ENCODE assay signal across 8 mouse cellular contexts in genomic region chr10:33304982-33305381, GRCm38 (mm10).
DNase-seq lines count a peak whose midpoint lies in the region; ATAC-seq lines count a peak whose summit lies in the region.

No protein-coding gene starts in this region.

- peak; percentile 44 for DNase-seq in hindbrain, embryonic 11.5 days (ENCODE audit: low spot score)
- peak; percentile 26 for DNase-seq in right cerebral cortex, adult 18-20 months
- DNase-seq in right cerebral cortex, postnatal 25 days: no peak
- DNase-seq in embryonic facial prominence, embryonic 14.5 days (ENCODE audit: low spot score): peak; percentile 66
- DNase-seq in right cerebral cortex, postnatal 4 days: peak; percentile 47
- DNase-seq in thymus, postnatal 14 days: no peak
- DNase-seq in gastrocnemius, postnatal 25 days: no peak

- H3K9me3 ChIP-seq in hindbrain, embryonic 11.5 days (ENCODE audit: control insufficient read depth, low read length): no peaks in the 10 kb centered on the region
- H3K9me3 ChIP-seq in hindbrain, embryonic 13.5 days: no peaks in the 10 kb centered on the region
- no peaks in the 10 kb centered on the region for H3K9me3 ChIP-seq in embryonic facial prominence, embryonic 14.5 days (ENCODE audit: control insufficient read depth, low read length)

- H3K4me3 ChIP-seq in hindbrain, embryonic 11.5 days (ENCODE audit: low read depth, low read length): no peak overlapping the region
- no peak overlapping the region for H3K4me3 ChIP-seq in hindbrain, embryonic 13.5 days
- no peak overlapping the region for H3K4me3 ChIP-seq in embryonic facial prominence, embryonic 14.5 days (ENCODE audit: low read depth, low read length)

- H3K4me1 ChIP-seq in hindbrain, embryonic 11.5 days (replicated peaks; ENCODE audit: control insufficient read depth, insufficient read depth, low read length): no peaks in the 10 kb centered on the region
- no peaks in the 10 kb centered on the region for H3K4me1 ChIP-seq in hindbrain, embryonic 13.5 days (replicated peaks)
- no peaks in the 10 kb centered on the region for H3K4me1 ChIP-seq in embryonic facial prominence, embryonic 14.5 days (ENCODE audit: control insufficient read depth, insufficient read depth, low read length)

- H3K27me3 ChIP-seq in hindbrain, embryonic 11.5 days (ENCODE audit: control insufficient read depth, insufficient read depth, low read length): no peaks in the 10 kb centered on the region
- no peaks in the 10 kb centered on the region for H3K27me3 ChIP-seq in hindbrain, embryonic 13.5 days
- no peaks in the 10 kb centered on the region for H3K27me3 ChIP-seq in embryonic facial prominence, embryonic 14.5 days (replicated peaks; ENCODE audit: control insufficient read depth, insufficient read depth, low read length)

- no peak for ATAC-seq in hindbrain, embryonic 11.5 days (ENCODE audit: low FRiP score)
- no peak for ATAC-seq in hindbrain, embryonic 13.5 days (ENCODE audit: low FRiP score)
- no peak for ATAC-seq in embryonic facial prominence, embryonic 14.5 days (ENCODE audit: low read depth)

- H3K9ac ChIP-seq in hindbrain, embryonic 11.5 days (ENCODE audit: low read depth, low read length): no peak overlapping the region
- H3K9ac ChIP-seq in hindbrain, embryonic 13.5 days: no peak overlapping the region
- H3K9ac ChIP-seq in embryonic facial prominence, embryonic 14.5 days (ENCODE audit: low read depth, low read length): no peak overlapping the region

- H3K4me2 ChIP-seq in hindbrain, embryonic 11.5 days (replicated peaks; ENCODE audit: low read depth, low read length): no peak overlapping the region
- no peak overlapping the region for H3K4me2 ChIP-seq in hindbrain, embryonic 13.5 days
- no peak overlapping the region for H3K4me2 ChIP-seq in embryonic facial prominence, embryonic 14.5 days (ENCODE audit: low read depth, low read length)

- H3K27ac ChIP-seq in hindbrain, embryonic 11.5 days (ENCODE audit: low read depth, low read length): no peak overlapping the region
- no peak overlapping the region for H3K27ac ChIP-seq in hindbrain, embryonic 13.5 days
- H3K27ac ChIP-seq in embryonic facial prominence, embryonic 14.5 days (replicated peaks; ENCODE audit: low read depth, low read length): no peak overlapping the region

- H3K36me3 ChIP-seq in hindbrain, embryonic 11.5 days (ENCODE audit: control insufficient read depth, insufficient read depth, low read length): no peaks in the 10 kb centered on the region
- no peaks in the 10 kb centered on the region for H3K36me3 ChIP-seq in hindbrain, embryonic 13.5 days
- H3K36me3 ChIP-seq in embryonic facial prominence, embryonic 14.5 days (ENCODE audit: control insufficient read depth, insufficient read depth, low read length): no peaks in the 10 kb centered on the region

- 39% methylated on average over 2 of the region's 2 CpGs for WGBS in hindbrain, embryonic 11.5 days
- WGBS in hindbrain, embryonic 13.5 days: 45% methylated on average over 2 of the region's 2 CpGs
- 26% methylated on average over 2 of the region's 2 CpGs for WGBS in embryonic facial prominence, embryonic 14.5 days

Comparison
In these comparisons a context has a peak if more than half of its experiments do, and no peak if none do; other contexts are left out.
1. DNase-seq: peak in hindbrain, embryonic 11.5 days (single experiment), right cerebral cortex, adult 18-20 months (single experiment), embryonic facial prominence, embryonic 14.5 days (single experiment) and right cerebral cortex, postnatal 4 days (single experiment); none in right cerebral cortex, postnatal 25 days (single experiment), thymus, postnatal 14 days (single experiment) and gastrocnemius, postnatal 25 days (single experiment).